ENCODE assay signal across 12 mouse cellular contexts in genomic region chr11:97535308-97535630, GRCm38 (mm10). TPM values are rescaled to one million over a fixed set of nuclear protein-coding genes. Genes with fewer than 3 reads are reported as not detected.
DNase-seq lines count a peak whose midpoint lies in the region; ATAC-seq and TF ChIP-seq lines count a peak whose summit lies in the region.
"Had no signal": no experiment of that assay in that cellular context is flagged by ENCODE, and none has a peak within 500 bp of the region (broad histone marks: within the 10 kb centered on the region; RNA-seq: fewer than 3 reads in every experiment).

No protein-coding gene starts in this region.

- H3K9me3 ChIP-seq in hindbrain, embryonic 10.5 days: no peaks in the 10 kb centered on the region
- H3K9me3 ChIP-seq in hindbrain, embryonic 14.5 days (ENCODE audit: control insufficient read depth, low read length): no peaks in the 10 kb centered on the region
- H3K9me3 ChIP-seq in neural tube, embryonic 11.5 days (ENCODE audit: control insufficient read depth, low read length): no peaks in the 10 kb centered on the region
- H3K9me3 ChIP-seq in hindbrain, embryonic 13.5 days: no peaks in the 10 kb centered on the region
- no peaks in the 10 kb centered on the region for H3K9me3 ChIP-seq in stomach, postnatal 0 days (ENCODE audit: control insufficient read depth, low read length)

- H3K4me1 ChIP-seq in hindbrain, embryonic 10.5 days (replicated peaks): peaks cover 76% of the 10 kb centered on the region
- peaks cover 26% of the 10 kb centered on the region; the same call in 1 of the 2 replicates for H3K4me1 ChIP-seq in hindbrain, embryonic 14.5 days (replicated peaks; ENCODE audit: control insufficient read depth, insufficient read depth, low read length)
- H3K4me1 ChIP-seq in neural tube, embryonic 11.5 days (ENCODE audit: control insufficient read depth, insufficient read depth, low read length): peaks cover 34% of the 10 kb centered on the region
- peaks cover 68% of the 10 kb centered on the region for H3K4me1 ChIP-seq in hindbrain, embryonic 13.5 days (replicated peaks)
- peaks cover 5% of the 10 kb centered on the region; the same call in 1 of the 2 replicates for H3K4me1 ChIP-seq in stomach, postnatal 0 days (replicated peaks; ENCODE audit: control insufficient read depth, insufficient read depth)

- 19% methylated on average over 5 of the region's 5 CpGs for WGBS in hindbrain, embryonic 10.5 days
- WGBS in hindbrain, embryonic 14.5 days: 23% methylated on average over 5 of the region's 5 CpGs
- WGBS in neural tube, embryonic 11.5 days: 24% methylated on average over 5 of the region's 5 CpGs
- WGBS in hindbrain, embryonic 13.5 days: 30% methylated on average over 5 of the region's 5 CpGs
- 26% methylated on average over 5 of the region's 5 CpGs for WGBS in stomach, postnatal 0 days

- no peak for DNase-seq in hindbrain, embryonic 10.5 days (ENCODE audit: low spot score)
- no peak for DNase-seq in hindbrain, embryonic 14.5 days (ENCODE audit: low spot score)
- no peak for DNase-seq in neural tube, embryonic 11.5 days (ENCODE audit: low spot score)
- no peak for DNase-seq in neural tube, embryonic 10.5 days (ENCODE audit: extremely low spot score, low spot score)
- DNase-seq in stomach, postnatal 0 days (ENCODE audit: low spot score): no peak
- DNase-seq in gastrocnemius, postnatal 14 days: no peak
- no peak for DNase-seq in layer of hippocampus, adult 9-10 months (ENCODE audit: low spot score)
- DNase-seq: gastrocnemius, postnatal 25 days; lung, postnatal 14 days had no signal

- no peak for TF ChIP-seq CTCF in stomach, postnatal 0 days (IDR thresholded peaks at IDR 0.05; ENCODE audit: low read depth)

- ATAC-seq in hindbrain, embryonic 14.5 days (ENCODE audit: low FRiP score): no peak
- no peak for ATAC-seq in neural tube, embryonic 11.5 days (ENCODE audit: insufficient read depth, low FRiP score, low TSS enrichment)
- ATAC-seq in hindbrain, embryonic 13.5 days (ENCODE audit: low FRiP score): no peak
- no peak for ATAC-seq in stomach, postnatal 0 days (ENCODE audit: low FRiP score, low TSS enrichment)
- ATAC-seq: inflammation-experienced regulatory T-cells, adult 6 months had no signal

- TF ChIP-seq EP300 in stomach, postnatal 0 days (optimal IDR thresholded peaks at IDR 0.05): no peak

- no peak overlapping the region for H3K4me2 ChIP-seq in hindbrain, embryonic 14.5 days (replicated peaks)
- H3K4me2 ChIP-seq in neural tube, embryonic 11.5 days (ENCODE audit: low read depth): no peak overlapping the region
- no peak overlapping the region for H3K4me2 ChIP-seq in hindbrain, embryonic 13.5 days
- H3K4me2 ChIP-seq in stomach, postnatal 0 days (replicated peaks; ENCODE audit: low read depth): no peak overlapping the region

- H3K36me3 ChIP-seq in hindbrain, embryonic 10.5 days: 0 out of 2 replicates have a peak, but pooled peaks cover 5% of the 10 kb centered on the region
- peaks cover 50% of the 10 kb centered on the region for H3K36me3 ChIP-seq in hindbrain, embryonic 14.5 days (replicated peaks; ENCODE audit: control insufficient read depth, insufficient read depth)
- no peaks in the 10 kb centered on the region for H3K36me3 ChIP-seq in neural tube, embryonic 11.5 days (ENCODE audit: control insufficient read depth, insufficient read depth, low read length)
- H3K36me3 ChIP-seq in hindbrain, embryonic 13.5 days: peaks cover 44% of the 10 kb centered on the region
- no peaks in the 10 kb centered on the region for H3K36me3 ChIP-seq in stomach, postnatal 0 days (ENCODE audit: control insufficient read depth, insufficient read depth, low read length)

- no peak overlapping the region for H3K9ac ChIP-seq in hindbrain, embryonic 14.5 days
- H3K9ac ChIP-seq in neural tube, embryonic 11.5 days (ENCODE audit: low read length): no peak overlapping the region
- no peak overlapping the region for H3K9ac ChIP-seq in hindbrain, embryonic 13.5 days
- no peak overlapping the region for H3K9ac ChIP-seq in stomach, postnatal 0 days (ENCODE audit: low read length)

- intact Hi-C loops in gastrocnemius, postnatal 14 days (cut with DNase I; ENCODE audit: low total_unique reads): no loop called here

- peak overlapping the region; percentile 41 for H3K4me3 ChIP-seq in hindbrain, embryonic 10.5 days
- no peak overlapping the region for H3K4me3 ChIP-seq in hindbrain, embryonic 14.5 days (replicated peaks; ENCODE audit: low read length)
- peak overlapping the region; percentile 17 for H3K4me3 ChIP-seq in neural tube, embryonic 11.5 days (ENCODE audit: low read depth, low read length)
- peak overlapping the region; percentile 23; the same call in 1 of the 2 replicates for H3K4me3 ChIP-seq in hindbrain, embryonic 13.5 days
- peak overlapping the region; percentile 27; the same call in 1 of the 2 replicates for H3K4me3 ChIP-seq in stomach, postnatal 0 days (ENCODE audit: low read depth, low read length)

- no peak overlapping the region for H3K27ac ChIP-seq in hindbrain, embryonic 10.5 days
- H3K27ac ChIP-seq in hindbrain, embryonic 14.5 days: no peak overlapping the region
- no peak overlapping the region for H3K27ac ChIP-seq in neural tube, embryonic 11.5 days (ENCODE audit: low read depth, low read length)
- H3K27ac ChIP-seq in hindbrain, embryonic 13.5 days: no peak overlapping the region
- H3K27ac ChIP-seq in stomach, postnatal 0 days (replicated peaks): no peak overlapping the region

- H3K27me3 ChIP-seq in hindbrain, embryonic 10.5 days (ENCODE audit: insufficient read depth, poor library complexity, severe bottlenecking): peaks cover 98% of the 10 kb centered on the region
- H3K27me3 ChIP-seq in hindbrain, embryonic 14.5 days (ENCODE audit: control insufficient read depth, insufficient read depth, low read length): peaks cover 65% of the 10 kb centered on the region
- peaks cover 65% of the 10 kb centered on the region for H3K27me3 ChIP-seq in neural tube, embryonic 11.5 days (ENCODE audit: control insufficient read depth, insufficient read depth, low read length)
- peaks cover 91% of the 10 kb centered on the region for H3K27me3 ChIP-seq in hindbrain, embryonic 13.5 days
- H3K27me3 ChIP-seq in stomach, postnatal 0 days (ENCODE audit: control insufficient read depth, insufficient read depth, low read length): peaks cover 19% of the 10 kb centered on the region; the same call in 1 of the 2 replicates

RNA-seq across cellular contexts. Expression of gene 4933428G20Rik, which starts 35.1 kb away (rescaled TPM):
- polyA plus RNA-seq in hindbrain, embryonic 10.5 days (2016; fragmentation: Nextera tagmentation; extraction: Ambion mirVana): 0.59 and 0.66 TPM in 2 replicates
- 0.41 TPM in 1 of 2 replicates, not detected in the other for polyA plus RNA-seq in hindbrain, embryonic 14.5 days (2014; fragmentation: Nextera tagmentation; extraction: Ambion mirVana)
- not detected in 2 replicates for polyA plus RNA-seq in neural tube, embryonic 11.5 days (2014; fragmentation: Nextera tagmentation; extraction: Ambion mirVana)
- 0.96 and 1.2 TPM in 2 replicates for polyA plus RNA-seq in hindbrain, embryonic 13.5 days (2015; fragmentation: Nextera tagmentation; extraction: Ambion mirVana)
- polyA plus RNA-seq in stomach, postnatal 0 days (2015; fragmentation: Nextera tagmentation; extraction: Ambion mirVana): 0.16 and 0.25 TPM in 2 replicates
- not detected for total RNA-seq in gastrocnemius, postnatal 14 days (2021)
- total RNA-seq: gastrocnemius, postnatal 25 days; left cerebral cortex, adult 18-20 months had no signal
- polyA plus RNA-seq: inflammation-experienced regulatory T-cells, adult 6 months had no signal

RNA-seq across cellular contexts. Expression of gene Srcin1, which starts 40.7 kb away (rescaled TPM):
- 0.76 and 1.8 TPM in 2 replicates for polyA plus RNA-seq in hindbrain, embryonic 10.5 days (2016; fragmentation: Nextera tagmentation; extraction: Ambion mirVana)
- polyA plus RNA-seq in hindbrain, embryonic 14.5 days (2014; fragmentation: Nextera tagmentation; extraction: Ambion mirVana): 9.1 and 11.8 TPM in 2 replicates
- 2.5 and 2.6 TPM in 2 replicates for polyA plus RNA-seq in neural tube, embryonic 11.5 days (2014; fragmentation: Nextera tagmentation; extraction: Ambion mirVana)
- 6.0 and 7.0 TPM in 2 replicates for polyA plus RNA-seq in hindbrain, embryonic 13.5 days (2015; fragmentation: Nextera tagmentation; extraction: Ambion mirVana)
- 0.49 and 0.50 TPM in 2 replicates for polyA plus RNA-seq in stomach, postnatal 0 days (2015; fragmentation: Nextera tagmentation; extraction: Ambion mirVana)
- total RNA-seq in gastrocnemius, postnatal 14 days (2021): under 1 TPM; 0.51 to 0.64 TPM
- polyA plus RNA-seq: inflammation-experienced regulatory T-cells, adult 6 months had no signal
